Mouse (Mus musculus): ENCODE results near the gene Sox2.

Sox2 gene

GRCm38 (mm10) chr3:34649726-34650620 lies at the start of gene Sox2:
Sox2 (plus strand) TSS chr3:34650405.
- peak; percentile 73 for DNase-seq (ENCODE audit: low spot score)

- no peak for DNase-seq (ENCODE audit: low spot score)
Observed at GRCm38 (mm10) chr3:34601116-34601515, 49.1 kb upstream of the Sox2 start.

GRCm38 (mm10) chr3:34614107-34614506 lies 36.1 kb upstream of the Sox2 start:
- no peak for DNase-seq (ENCODE audit: low spot score)

GRCm38 (mm10) chr3:34615526-34615925 lies 34.7 kb upstream of the Sox2 start:
- no peak for DNase-seq (ENCODE audit: low spot score)

- DNase-seq (ENCODE audit: low spot score) = no peak
Observed at GRCm38 (mm10) chr3:34618934-34619333, 31.3 kb upstream of the Sox2 start.

GRCm38 (mm10) chr3:34620121-34620520 lies 30.1 kb upstream of the Sox2 start:
- DNase-seq (ENCODE audit: low spot score) = no peak

- no peak for DNase-seq (ENCODE audit: low spot score)
Observed at GRCm38 (mm10) chr3:34624721-34625270, 25.4 kb upstream of the Sox2 start.

GRCm38 (mm10) chr3:34626521-34626920 lies 23.7 kb upstream of the Sox2 start:
- DNase-seq (ENCODE audit: low spot score) = no peak

GRCm38 (mm10) chr3:34630031-34630430 lies 20.2 kb upstream of the Sox2 start:
- no peak for DNase-seq (ENCODE audit: low spot score)

- DNase-seq (ENCODE audit: low spot score) = no peak
Observed at GRCm38 (mm10) chr3:34630736-34631135, 19.5 kb upstream of the Sox2 start.

GRCm38 (mm10) chr3:34636958-34637357 lies 13.2 kb upstream of the Sox2 start:
- no peak for DNase-seq (ENCODE audit: low spot score)

GRCm38 (mm10) chr3:34637481-34637880 lies 12.7 kb upstream of the Sox2 start:
- DNase-seq (ENCODE audit: low spot score) = no peak

- DNase-seq (ENCODE audit: low spot score) = no peak
Observed at GRCm38 (mm10) chr3:34637926-34638325, 12.3 kb upstream of the Sox2 start.

GRCm38 (mm10) chr3:34638344-34638743 lies 11.9 kb upstream of the Sox2 start:
- DNase-seq (ENCODE audit: low spot score) = no peak

- no peak for DNase-seq (ENCODE audit: low spot score)
Observed at GRCm38 (mm10) chr3:34639031-34639872, 11.0 kb upstream of the Sox2 start.

GRCm38 (mm10) chr3:34639873-34640270 lies 10.3 kb upstream of the Sox2 start:
- DNase-seq (ENCODE audit: low spot score) = no peak

- no peak for DNase-seq (ENCODE audit: low spot score)
Observed at GRCm38 (mm10) chr3:34640276-34640675, 9.9 kb upstream of the Sox2 start.

GRCm38 (mm10) chr3:34640690-34641600 lies 9.3 kb upstream of the Sox2 start:
- DNase-seq (ENCODE audit: low spot score) = no peak

- no peak for DNase-seq (ENCODE audit: low spot score)
Observed at GRCm38 (mm10) chr3:34641756-34642497, 8.3 kb upstream of the Sox2 start.

GRCm38 (mm10) chr3:34642498-34642941 lies 7.7 kb upstream of the Sox2 start:
- peak; percentile 80 for DNase-seq (ENCODE audit: low spot score)

- DNase-seq (ENCODE audit: low spot score) = no peak
Observed at GRCm38 (mm10) chr3:34643067-34643466, 7.1 kb upstream of the Sox2 start.
